In genomic region chr3:109351956-109352684, GRCm38 (mm10) we compare ENCODE assay signal across 10 mouse cellular contexts. TPM values are rescaled to one million over a fixed set of nuclear protein-coding genes. Genes with fewer than 3 reads are reported as not detected.
DNase-seq lines count a peak whose midpoint lies in the region; ATAC-seq lines count a peak whose summit lies in the region.
"Had no signal": no experiment of that assay in that cellular context is flagged by ENCODE, and none has a peak within 500 bp of the region (broad histone marks: within the 10 kb centered on the region; RNA-seq: fewer than 3 reads in every experiment).

No protein-coding gene starts in this region.

- no peaks in the 10 kb centered on the region for H3K9me3 ChIP-seq in heart, embryonic 15.5 days (replicated peaks)
- no peaks in the 10 kb centered on the region for H3K9me3 ChIP-seq in hindbrain, embryonic 14.5 days (ENCODE audit: control insufficient read depth, low read length)
- no peaks in the 10 kb centered on the region for H3K9me3 ChIP-seq in intestine, embryonic 15.5 days
- H3K9me3 ChIP-seq: neural tube, embryonic 12.5 days had no signal

- H3K36me3 ChIP-seq in heart, embryonic 15.5 days = no peaks in the 10 kb centered on the region
- H3K36me3 ChIP-seq in hindbrain, embryonic 14.5 days (replicated peaks; ENCODE audit: control insufficient read depth, insufficient read depth) = no peaks in the 10 kb centered on the region
- no peaks in the 10 kb centered on the region for H3K36me3 ChIP-seq in intestine, embryonic 15.5 days
- H3K36me3 ChIP-seq: neural tube, embryonic 12.5 days had no signal

- H3K27ac ChIP-seq in heart, embryonic 15.5 days = peak overlapping the region; percentile 31; the same call in 1 of the 2 replicates
- no peak overlapping the region for H3K27ac ChIP-seq in hindbrain, embryonic 14.5 days
- no peak overlapping the region for H3K27ac ChIP-seq in intestine, embryonic 15.5 days
- H3K27ac ChIP-seq: neural tube, embryonic 12.5 days had no signal

- no peak overlapping the region for H3K4me2 ChIP-seq in heart, embryonic 15.5 days
- H3K4me2 ChIP-seq in hindbrain, embryonic 14.5 days (replicated peaks) = no peak overlapping the region
- no peak overlapping the region for H3K4me2 ChIP-seq in intestine, embryonic 15.5 days (replicated peaks)
- H3K4me2 ChIP-seq: neural tube, embryonic 12.5 days had no signal

- intact Hi-C loops in heart, postnatal 25 days (cut with DNase I) = loop anchor here (5.0 kb wide), 1 partner anchor 40 kb away; no protein-coding TSS in a partner anchor

- no peak overlapping the region for H3K9ac ChIP-seq in heart, embryonic 15.5 days
- no peak overlapping the region for H3K9ac ChIP-seq in hindbrain, embryonic 14.5 days
- H3K9ac ChIP-seq in intestine, embryonic 15.5 days = no peak overlapping the region
- H3K9ac ChIP-seq: neural tube, embryonic 12.5 days had no signal

- H3K4me3 ChIP-seq in heart, embryonic 15.5 days = no peak overlapping the region
- H3K4me3 ChIP-seq in hindbrain, embryonic 14.5 days (replicated peaks; ENCODE audit: low read length) = no peak overlapping the region
- H3K4me3 ChIP-seq in intestine, embryonic 15.5 days (replicated peaks) = no peak overlapping the region
- H3K4me3 ChIP-seq: neural tube, embryonic 12.5 days had no signal

- peaks cover 4% of the 10 kb centered on the region; the same call in 1 of the 2 replicates for H3K4me1 ChIP-seq in heart, embryonic 15.5 days (replicated peaks)
- H3K4me1 ChIP-seq in hindbrain, embryonic 14.5 days (replicated peaks; ENCODE audit: control insufficient read depth, insufficient read depth, low read length) = no peaks in the 10 kb centered on the region
- no peaks in the 10 kb centered on the region for H3K4me1 ChIP-seq in intestine, embryonic 15.5 days (replicated peaks)
- H3K4me1 ChIP-seq: neural tube, embryonic 12.5 days had no signal

- H3K27me3 ChIP-seq in heart, embryonic 15.5 days = no peaks in the 10 kb centered on the region
- H3K27me3 ChIP-seq in hindbrain, embryonic 14.5 days (ENCODE audit: control insufficient read depth, insufficient read depth, low read length) = no peaks in the 10 kb centered on the region
- H3K27me3 ChIP-seq in intestine, embryonic 15.5 days (replicated peaks) = no peaks in the 10 kb centered on the region
- H3K27me3 ChIP-seq: neural tube, embryonic 12.5 days had no signal

- no peak for ATAC-seq in heart, embryonic 15.5 days (replicated peaks; ENCODE audit: insufficient number of reproducible peaks, insufficient read depth, low FRiP score, low read depth)
- ATAC-seq in hindbrain, embryonic 14.5 days (ENCODE audit: low FRiP score) = no peak
- no peak for ATAC-seq in intestine, embryonic 15.5 days

- DNase-seq in heart, postnatal 25 days (ENCODE audit: low spot score) = no peak
- DNase-seq in 416B (ENCODE audit: low read depth) (peak; percentile 86), R1 (ENCODE audit: low read depth, low spot score) (peak; percentile 26)
- peak; percentile 9 for DNase-seq in kidney, postnatal 10 days
- DNase-seq in hindbrain, embryonic 14.5 days (ENCODE audit: low spot score) = no peak
- DNase-seq in right cerebral cortex, postnatal 4 days = no peak
- DNase-seq: cerebellum, adult 11-12 months had no signal

- WGBS in heart, embryonic 15.5 days = 69% methylated on average over 4 of the region's 4 CpGs
- 86% methylated on average over 4 of the region's 4 CpGs for WGBS in hindbrain, embryonic 14.5 days
- WGBS in intestine, embryonic 15.5 days = 86% methylated on average over 4 of the region's 4 CpGs

RNA-seq across cellular contexts. Expression of gene Vav3, which starts 11.7 kb away (rescaled TPM):
- 7.4 and 9.6 TPM in 2 replicates for polyA plus RNA-seq in heart, embryonic 15.5 days (2015; fragmentation: Nextera tagmentation; extraction: Ambion mirVana)
- total RNA-seq in heart, postnatal 25 days (2021) = 1 to 10 TPM; 6.2 to 6.3 TPM
- polyA plus RNA-seq in hindbrain, embryonic 14.5 days (2014; fragmentation: Nextera tagmentation; extraction: Ambion mirVana) = 15.5 and 18.8 TPM in 2 replicates
- polyA plus RNA-seq in intestine, embryonic 15.5 days (2015; fragmentation: Nextera tagmentation; extraction: Ambion mirVana) = 15.9 and 16.6 TPM in 2 replicates

Comparison
In these comparisons a context has a peak if more than half of its experiments do, and no peak if none do; other contexts are left out.
1. DNase-seq: peak in 416B (single experiment), R1 (single experiment) and kidney, postnatal 10 days (single experiment); none in heart, postnatal 25 days (single experiment), hindbrain, embryonic 14.5 days (single experiment) and right cerebral cortex, postnatal 4 days (single experiment).